Mouse (Mus musculus) limb, embryonic 10.5 days (tissue): Measurements from ENCODE around the gene Gk5. TPM values are rescaled to one million over a fixed set of nuclear protein-coding genes. Genes with fewer than 3 reads are reported as not detected.

Experiments used
- DNase-seq: peaks from one replicate; pipeline ENCODE4 v3.0.0-alpha.2; 2017; ENCODE audit warnings: low spot score
- H3K27ac ChIP-seq: fragments of 300-500 bp; sonication (generic); 2 replicates; pipeline ENCODE4 v1.5.1; 2016; ENCODE audit warnings: mild to moderate bottlenecking
- H3K27me3 ChIP-seq: fragments of 300-500 bp; sonication (generic); 2 replicates; pipeline ENCODE4 v1.6.1; 2016; ENCODE audit warnings: low read depth, mild to moderate bottlenecking; ENCODE audit not compliant: poor library complexity, severe bottlenecking
- H3K36me3 ChIP-seq: fragments of 300-500 bp; sonication (generic); 2 replicates; pipeline ENCODE4 v1.6.1; 2016; ENCODE audit warnings: mild to moderate bottlenecking, moderate library complexity
- H3K4me1 ChIP-seq: fragments of 300-500 bp; sonication (generic); 2 replicates; pipeline ENCODE4 v1.6.1; 2016
- H3K4me3 ChIP-seq: fragments of 300-500 bp; sonication (generic); 2 replicates; pipeline ENCODE4 v1.5.1; 2016; ENCODE audit warnings: mild to moderate bottlenecking, moderate library complexity
- H3K9me3 ChIP-seq: fragments of 300-500 bp; sonication (generic); replicated peaks from 2 replicates; pipeline ENCODE4 v1.6.1; 2016; ENCODE audit warnings: mild to moderate bottlenecking
- WGBS: fragments of 180-500 bp; shearing (Covaris S2); methylation state at CpG from one replicate; pipeline ENCODE4 v1.1.7; 2016; 5-methylcytosine and 5-hydroxymethylcytosine counted together
- polyA plus RNA-seq: library from polyadenylated mRNA; unstranded; fragments of >200 nt; fragmentation: Nextera tagmentation; extraction: Ambion mirVana; gene quantifications from 2 replicates; pipeline ENCODE4 v1.2.1, GENCODE M21; 2016

Gene Gk5
- polyA plus RNA-seq, 1 experiment from 2014 or later: 4.6 TPM

DNA sequence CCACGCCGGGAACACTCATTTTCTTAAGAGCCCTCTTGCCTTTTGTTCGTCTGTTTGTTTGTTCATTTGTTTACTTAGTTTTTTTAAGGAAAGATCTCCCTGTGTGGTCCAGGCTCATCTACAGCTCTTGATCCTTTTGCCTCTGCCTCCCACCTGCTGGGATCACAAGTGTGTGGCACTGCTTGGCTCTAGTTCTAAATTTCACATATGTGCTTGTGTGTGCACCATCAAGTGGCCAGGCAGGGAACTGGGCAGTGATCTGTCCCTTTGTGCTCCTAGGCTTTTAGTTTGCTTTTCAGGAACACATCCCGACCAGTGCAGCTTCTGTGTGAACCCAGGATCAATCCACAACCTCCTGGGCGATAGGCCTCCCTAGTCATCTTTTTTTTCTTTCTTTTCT lies 8.8 kb downstream of the Gk5 start:
- 69% methylated on average over 5 of the region's 5 CpGs for WGBS
- Histone ChIP-seq H3K27ac (no peak overlapping the region), H3K4me1 (no peaks in the 10 kb centered on the region), H3K4me3 (no peak overlapping the region), H3K27me3 (no peaks in the 10 kb centered on the region), H3K9me3 (no peaks in the 10 kb centered on the region), H3K36me3 (no peaks in the 10 kb centered on the region)
- DNase-seq: no peak

DNA sequence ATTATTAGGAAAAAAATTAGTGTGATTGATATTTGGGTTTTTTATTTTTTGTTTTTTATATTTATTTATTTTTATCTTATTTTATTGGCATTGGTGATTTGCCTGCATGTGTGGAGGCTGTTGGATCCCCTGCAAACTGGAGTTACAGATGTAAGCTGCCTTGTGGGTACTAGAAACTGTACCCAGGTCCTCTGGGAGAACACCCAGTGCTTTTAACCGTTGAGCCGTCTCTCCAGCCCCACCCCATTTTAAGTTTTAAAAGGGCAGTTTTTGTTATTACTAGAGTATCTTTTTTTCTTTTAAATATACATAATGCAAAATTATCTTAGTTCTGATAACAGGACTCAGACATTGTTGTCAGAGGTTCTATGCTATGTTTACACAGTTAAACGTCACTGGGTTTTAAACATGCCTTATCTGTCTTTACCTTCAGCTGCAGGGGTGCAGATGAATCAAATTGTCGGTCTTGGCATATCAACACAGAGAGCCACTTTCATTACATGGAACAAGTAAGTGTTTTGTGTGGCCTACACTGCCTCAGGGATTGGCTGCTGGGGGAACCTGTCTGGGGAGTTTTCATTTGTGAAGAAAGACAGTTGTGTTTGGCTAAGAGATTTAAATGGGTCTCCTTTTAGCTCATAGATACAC lies 13.9 kb downstream of the Gk5 start:
- Histone ChIP-seq H3K27me3 (no peaks in the 10 kb centered on the region), H3K9me3 (no peaks in the 10 kb centered on the region), H3K4me3 (no peak overlapping the region), H3K27ac (no peak overlapping the region), H3K36me3 (no peaks in the 10 kb centered on the region), H3K4me1 (no peaks in the 10 kb centered on the region)
- no peak for DNase-seq
- WGBS: 88% methylated on average over 4 of the region's 4 CpGs

DNA sequence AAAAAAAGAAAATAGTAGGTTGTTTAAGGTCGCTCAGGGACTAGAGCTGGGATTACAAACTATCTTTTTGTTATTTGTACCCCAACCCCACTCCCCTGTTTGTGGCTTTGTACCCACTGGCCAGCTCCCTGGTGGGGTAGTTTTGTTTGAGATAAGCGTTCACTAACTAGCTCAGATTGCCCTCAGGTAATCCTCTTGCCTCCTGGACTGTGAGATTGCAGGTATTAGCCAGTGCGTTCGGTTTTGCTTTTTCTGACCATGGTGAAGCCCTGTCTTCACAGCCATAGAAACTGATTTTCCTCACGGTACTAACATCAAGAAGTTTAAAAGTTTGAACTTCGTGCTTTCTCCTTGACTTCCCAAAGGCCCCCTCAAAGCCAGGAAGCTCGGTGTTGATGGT lies 15.3 kb downstream of the Gk5 start:
- no peak for DNase-seq
- no peaks in the 10 kb centered on the region for H3K27me3 ChIP-seq
- no peaks in the 10 kb centered on the region for H3K36me3 ChIP-seq
- 89% methylated on average over 7 of the region's 7 CpGs for WGBS
- H3K4me3 ChIP-seq: no peak overlapping the region
- no peaks in the 10 kb centered on the region for H3K9me3 ChIP-seq
- H3K27ac ChIP-seq: no peak overlapping the region
- no peaks in the 10 kb centered on the region for H3K4me1 ChIP-seq

DNA sequence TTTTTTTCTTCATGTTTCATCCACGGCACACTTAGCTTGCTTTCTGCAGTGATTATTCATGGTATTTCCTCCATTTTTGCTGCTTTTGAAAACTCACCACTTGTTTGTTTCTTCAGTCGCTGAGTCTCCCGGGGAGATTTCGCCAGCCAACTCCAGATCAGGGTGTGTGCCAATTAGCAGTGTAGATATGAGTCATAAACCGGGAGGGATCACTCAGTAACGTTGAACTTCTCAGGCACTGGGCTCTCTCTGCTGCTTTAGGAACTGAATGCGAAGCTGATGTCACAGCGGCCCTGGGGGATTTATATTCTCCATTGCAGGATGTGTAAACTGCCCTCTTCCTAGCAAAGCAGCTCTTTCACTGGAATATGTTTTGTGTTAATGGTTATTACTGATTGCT lies 15.8 kb downstream of the Gk5 start:
- Histone ChIP-seq H3K27ac (no peak overlapping the region), H3K4me3 (no peak overlapping the region), H3K36me3 (no peaks in the 10 kb centered on the region), H3K4me1 (no peaks in the 10 kb centered on the region), H3K9me3 (no peaks in the 10 kb centered on the region), H3K27me3 (no peaks in the 10 kb centered on the region)
- WGBS: 79% methylated on average over 8 of the region's 8 CpGs
- DNase-seq: no peak

GRCm38 (mm10) chr9:96135461-96135860 lies 16.3 kb downstream of the Gk5 start:
- Histone ChIP-seq H3K27ac (no peak overlapping the region), H3K4me3 (no peak overlapping the region), H3K27me3 (no peaks in the 10 kb centered on the region), H3K36me3 (no peaks in the 10 kb centered on the region), H3K9me3 (no peaks in the 10 kb centered on the region), H3K4me1 (no peaks in the 10 kb centered on the region)
- DNase-seq: no peak
- 87% methylated on average over 7 of the region's 7 CpGs for WGBS

- Histone ChIP-seq H3K27me3 (no peaks in the 10 kb centered on the region), H3K36me3 (no peaks in the 10 kb centered on the region; the same call in 1 of the 2 replicates), H3K4me3 (no peak overlapping the region), H3K9me3 (no peaks in the 10 kb centered on the region), H3K27ac (no peak overlapping the region), H3K4me1 (no peaks in the 10 kb centered on the region)
- WGBS: 94% methylated on average over 9 of the region's 9 CpGs
- DNase-seq: no peak
Measured at GRCm38 (mm10) chr9:96138958-96139357, 19.8 kb downstream of the Gk5 start.

GRCm38 (mm10) chr9:96139876-96140275 lies 20.7 kb downstream of the Gk5 start:
- H3K36me3 ChIP-seq: no peaks in the 10 kb centered on the region; the same call in 1 of the 2 replicates
- no peak for DNase-seq
- H3K4me3 ChIP-seq: no peak overlapping the region
- H3K4me1 ChIP-seq: no peaks in the 10 kb centered on the region
- H3K9me3 ChIP-seq: no peaks in the 10 kb centered on the region
- 39% methylated on average over 5 of the region's 5 CpGs for WGBS
- H3K27ac ChIP-seq: no peak overlapping the region
- no peaks in the 10 kb centered on the region for H3K27me3 ChIP-seq

DNA sequence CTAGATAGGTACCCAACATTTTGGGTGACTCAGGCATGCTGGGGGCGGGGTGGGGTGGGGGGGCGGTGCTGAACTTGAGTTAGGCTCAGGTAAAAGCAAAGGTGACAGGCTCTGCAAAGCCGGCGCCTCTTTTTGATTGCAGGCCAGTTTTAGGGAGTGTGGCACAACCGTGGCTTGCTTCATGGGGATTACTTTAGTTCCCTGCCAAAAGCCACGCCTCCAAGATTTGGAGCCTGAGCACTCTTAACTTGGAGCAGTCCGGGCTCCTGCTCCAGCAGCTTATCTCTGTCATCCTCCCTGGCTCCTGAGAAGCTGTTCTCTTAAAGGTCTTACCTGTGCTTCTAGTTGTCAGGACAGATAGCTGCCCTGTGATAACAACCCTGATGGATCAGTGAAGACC lies 21.8 kb downstream of the Gk5 start:
- no peak overlapping the region for H3K27ac ChIP-seq
- H3K4me1 ChIP-seq: no peaks in the 10 kb centered on the region
- no peaks in the 10 kb centered on the region for H3K27me3 ChIP-seq
- H3K36me3 ChIP-seq: peaks cover 3% of the 10 kb centered on the region; the same call in 1 of the 2 replicates
- DNase-seq: no peak
- 76% methylated on average over 7 of the region's 7 CpGs for WGBS
- no peak overlapping the region for H3K4me3 ChIP-seq
- H3K9me3 ChIP-seq: no peaks in the 10 kb centered on the region

DNA sequence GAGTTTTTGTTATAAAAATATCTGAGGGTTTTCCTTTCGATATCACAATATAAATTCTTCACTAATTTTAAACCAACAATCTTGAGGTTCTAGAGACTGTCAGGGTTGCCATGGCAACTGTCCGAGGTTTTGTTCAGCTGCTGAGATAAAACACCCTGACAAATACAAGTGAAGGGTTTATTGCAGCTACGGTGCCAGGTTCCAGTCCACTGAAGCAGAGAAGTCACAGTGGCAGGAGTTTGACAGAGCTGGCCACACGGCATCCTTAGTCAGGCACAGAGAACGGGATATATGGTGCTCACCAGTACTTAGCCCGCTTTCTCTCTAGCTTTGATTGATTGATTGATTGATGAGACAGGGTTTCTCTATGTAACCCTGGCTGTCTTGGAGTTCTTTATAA lies 23.3 kb downstream of the Gk5 start:
- Histone ChIP-seq H3K27me3 (no peaks in the 10 kb centered on the region), H3K4me3 (no peak overlapping the region), H3K9me3 (no peaks in the 10 kb centered on the region), H3K4me1 (no peaks in the 10 kb centered on the region), H3K27ac (no peak overlapping the region), H3K36me3 (peaks cover 15% of the 10 kb centered on the region)
- no peak for DNase-seq
- 82% methylated on average over 6 of the region's 6 CpGs for WGBS

- no peak overlapping the region for H3K27ac ChIP-seq
- H3K4me3 ChIP-seq: no peak overlapping the region
- no peaks in the 10 kb centered on the region for H3K9me3 ChIP-seq
- no peaks in the 10 kb centered on the region for H3K27me3 ChIP-seq
- DNase-seq: no peak
- no peaks in the 10 kb centered on the region for H3K4me1 ChIP-seq
- H3K36me3 ChIP-seq: peaks cover 19% of the 10 kb centered on the region
- 91% methylated on average over 4 of the region's 4 CpGs for WGBS
Measured at GRCm38 (mm10) chr9:96143633-96144032, 24.5 kb downstream of the Gk5 start.

GRCm38 (mm10) chr9:96144883-96145282 lies 25.7 kb downstream of the Gk5 start:
- H3K36me3 ChIP-seq: peaks cover 19% of the 10 kb centered on the region
- H3K9me3 ChIP-seq: no peaks in the 10 kb centered on the region
- DNase-seq: no peak
- no peaks in the 10 kb centered on the region for H3K4me1 ChIP-seq
- no peak overlapping the region for H3K27ac ChIP-seq
- H3K27me3 ChIP-seq: no peaks in the 10 kb centered on the region
- no peak overlapping the region for H3K4me3 ChIP-seq

GRCm38 (mm10) chr9:96152801-96153200 lies 33.6 kb downstream of the Gk5 start:
- no peak for DNase-seq
- WGBS: 92% methylated on average over 7 of the region's 7 CpGs
- no peak overlapping the region for H3K4me3 ChIP-seq
- no peaks in the 10 kb centered on the region for H3K27me3 ChIP-seq
- no peaks in the 10 kb centered on the region for H3K9me3 ChIP-seq
- H3K27ac ChIP-seq: no peak overlapping the region
- peaks cover 11% of the 10 kb centered on the region for H3K36me3 ChIP-seq
- no peaks in the 10 kb centered on the region for H3K4me1 ChIP-seq

DNA sequence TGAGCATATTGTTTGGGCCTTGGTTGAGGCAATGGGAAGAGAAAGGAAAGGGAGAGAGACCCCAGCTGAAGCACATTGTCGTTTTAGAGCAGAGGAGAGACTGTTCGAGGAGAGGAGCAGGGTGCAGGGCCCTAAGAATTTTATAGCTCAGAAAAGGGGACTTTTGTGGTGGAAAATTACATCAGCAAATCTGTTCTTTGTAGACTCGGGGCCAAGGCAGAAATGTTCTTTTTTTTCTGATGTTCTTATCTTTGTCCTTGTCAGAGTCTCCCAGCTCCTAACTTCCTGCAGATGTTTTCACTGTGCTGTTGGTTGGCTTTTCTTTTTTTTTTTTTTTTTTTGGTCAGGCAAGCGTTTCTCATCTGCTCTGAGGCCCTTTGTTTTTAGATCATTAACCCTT lies 39.3 kb downstream of the Gk5 start:
- Histone ChIP-seq H3K36me3 (peaks cover 10% of the 10 kb centered on the region; the same call in 1 of the 2 replicates), H3K27ac (no peak overlapping the region), H3K27me3 (no peaks in the 10 kb centered on the region), H3K4me1 (no peaks in the 10 kb centered on the region), H3K4me3 (no peak overlapping the region), H3K9me3 (no peaks in the 10 kb centered on the region)
- 57% methylated on average over 4 of the region's 4 CpGs for WGBS
- DNase-seq: no peak

DNA sequence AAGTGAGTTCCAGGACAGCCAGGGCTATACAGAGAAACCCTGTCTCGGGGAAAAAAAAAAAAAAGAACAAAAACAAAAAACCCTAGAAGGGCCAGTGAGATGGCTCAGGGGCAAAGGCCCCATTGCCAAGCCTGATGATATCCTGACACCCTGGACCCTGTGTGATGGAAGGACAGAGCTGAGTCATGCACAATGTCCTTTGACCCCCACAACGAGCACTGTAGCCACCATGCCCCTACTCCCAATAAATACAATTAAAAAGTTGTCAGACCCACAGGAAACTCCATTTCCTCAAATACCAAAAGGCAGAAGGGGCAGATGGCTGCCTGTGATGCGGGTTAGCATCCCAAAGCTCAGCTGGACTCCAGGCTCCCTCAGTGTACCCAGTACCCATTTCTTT lies 39.9 kb downstream of the Gk5 start:
- 72% methylated on average over 3 of the region's 3 CpGs for whole genome bisulfite sequencing
- no peak overlapping the region for H3K27ac ChIP-seq
- H3K9me3 ChIP-seq: no peaks in the 10 kb centered on the region
- no peak for DNase-seq
- H3K36me3 ChIP-seq: peaks cover 10% of the 10 kb centered on the region; the same call in 1 of the 2 replicates
- H3K4me1 ChIP-seq: no peaks in the 10 kb centered on the region
- no peak overlapping the region for H3K4me3 ChIP-seq
- H3K27me3 ChIP-seq: no peaks in the 10 kb centered on the region
